Mouse (Mus musculus): Measurements from ENCODE around the gene Arhgef3. TPM values are rescaled to one million over a fixed set of nuclear protein-coding genes. Genes with fewer than 3 reads are reported as not detected.

The Arhgef3 gene
- polyA plus RNA-seq, 1 experiment from 2014 or later, result 18.5 TPM

GRCm38 (mm10) chr14:27175343-27175742 is 60.6 kb downstream of the Arhgef3 start:
- peaks cover 40% of the 10 kb centered on the region for H3K4me1 ChIP-seq (ENCODE audit: control insufficient read depth, insufficient read depth, low read length)
- H3K9me3 ChIP-seq (replicated peaks; ENCODE audit: control insufficient read depth, low read length), result no peaks in the 10 kb centered on the region
- no peak for ATAC-seq (replicated peaks; ENCODE audit: extremely low read depth, insufficient read depth, low FRiP score)
- no peaks in the 10 kb centered on the region for H3K36me3 ChIP-seq (ENCODE audit: control insufficient read depth, insufficient read depth)
- no peak overlapping the region for H3K27ac ChIP-seq (ENCODE audit: low read length)
- H3K4me2 ChIP-seq (ENCODE audit: low read depth, low read length), result no peak overlapping the region
- no peaks in the 10 kb centered on the region for H3K27me3 ChIP-seq (ENCODE audit: control insufficient read depth, insufficient read depth, low read length)
- no peak overlapping the region for H3K4me3 ChIP-seq (ENCODE audit: low read length)
- WGBS, result 80% methylated on average over 11 of the region's 11 CpGs
- H3K9ac ChIP-seq (ENCODE audit: low read length), result no peak overlapping the region

- 72% methylated on average over 8 of the region's 8 CpGs for WGBS
- Histone ChIP-seq H3K4me3 (ENCODE audit: low read length) (no peak overlapping the region), H3K4me1 (ENCODE audit: control insufficient read depth, insufficient read depth, low read length) (peaks cover 35% of the 10 kb centered on the region), H3K4me2 (ENCODE audit: low read depth, low read length) (no peak overlapping the region), H3K9ac (ENCODE audit: low read length) (no peak overlapping the region), H3K27ac (ENCODE audit: low read length) (peak overlapping the region; percentile 44), H3K9me3 (replicated peaks; ENCODE audit: control insufficient read depth, low read length) (no peaks in the 10 kb centered on the region), H3K36me3 (ENCODE audit: control insufficient read depth, insufficient read depth) (no peaks in the 10 kb centered on the region), H3K27me3 (ENCODE audit: control insufficient read depth, insufficient read depth, low read length) (no peaks in the 10 kb centered on the region)
- peak; percentile 52 for ATAC-seq (replicated peaks; ENCODE audit: extremely low read depth, insufficient read depth, low FRiP score)
These were observed 63.3 kb downstream of the Arhgef3 start for GRCm38 (mm10) chr14:27177800-27178559.

- Histone ChIP-seq H3K27ac (ENCODE audit: low read length) (peak overlapping the region; percentile 44), H3K4me1 (ENCODE audit: control insufficient read depth, insufficient read depth, low read length) (peaks cover 33% of the 10 kb centered on the region), H3K4me2 (ENCODE audit: low read depth, low read length) (no peak overlapping the region), H3K4me3 (ENCODE audit: low read length) (no peak overlapping the region), H3K27me3 (ENCODE audit: control insufficient read depth, insufficient read depth, low read length) (no peaks in the 10 kb centered on the region), H3K9me3 (replicated peaks; ENCODE audit: control insufficient read depth, low read length) (no peaks in the 10 kb centered on the region), H3K36me3 (ENCODE audit: control insufficient read depth, insufficient read depth) (no peaks in the 10 kb centered on the region), H3K9ac (ENCODE audit: low read length) (no peak overlapping the region)
- peak; percentile 53 for ATAC-seq (replicated peaks; ENCODE audit: extremely low read depth, insufficient read depth, low FRiP score)
- WGBS, result 53% methylated on average over 8 of the region's 8 CpGs
These were observed 63.8 kb downstream of the Arhgef3 start for GRCm38 (mm10) chr14:27178560-27178920.

GRCm38 (mm10) chr14:27179771-27180170 is 65.1 kb downstream of the Arhgef3 start:
- H3K27ac ChIP-seq (ENCODE audit: low read length), result no peak overlapping the region
- H3K36me3 ChIP-seq (ENCODE audit: control insufficient read depth, insufficient read depth), result no peaks in the 10 kb centered on the region
- H3K4me2 ChIP-seq (ENCODE audit: low read depth, low read length), result no peak overlapping the region
- no peak overlapping the region for H3K4me3 ChIP-seq (ENCODE audit: low read length)
- no peak for ATAC-seq (replicated peaks; ENCODE audit: extremely low read depth, insufficient read depth, low FRiP score)
- H3K27me3 ChIP-seq (ENCODE audit: control insufficient read depth, insufficient read depth, low read length), result no peaks in the 10 kb centered on the region
- H3K9ac ChIP-seq (ENCODE audit: low read length), result no peak overlapping the region
- H3K4me1 ChIP-seq (ENCODE audit: control insufficient read depth, insufficient read depth, low read length), result peaks cover 29% of the 10 kb centered on the region
- WGBS, result 78% methylated on average over 7 of the region's 7 CpGs
- no peaks in the 10 kb centered on the region for H3K9me3 ChIP-seq (replicated peaks; ENCODE audit: control insufficient read depth, low read length)

GRCm38 (mm10) chr14:27182059-27182458 is 67.4 kb downstream of the Arhgef3 start:
- Histone ChIP-seq H3K4me2 (ENCODE audit: low read depth, low read length) (no peak overlapping the region), H3K27ac (ENCODE audit: low read length) (peak overlapping the region; percentile 43)

GRCm38 (mm10) chr14:27182646-27183438 is 68.1 kb downstream of the Arhgef3 start:
- Histone ChIP-seq H3K36me3 (ENCODE audit: control insufficient read depth, insufficient read depth) (no peaks in the 10 kb centered on the region), H3K27ac (ENCODE audit: low read length) (no peak overlapping the region), H3K4me2 (ENCODE audit: low read depth, low read length) (no peak overlapping the region), H3K27me3 (ENCODE audit: control insufficient read depth, insufficient read depth, low read length) (no peaks in the 10 kb centered on the region), H3K4me1 (ENCODE audit: control insufficient read depth, insufficient read depth, low read length) (peaks cover 28% of the 10 kb centered on the region), H3K9me3 (replicated peaks; ENCODE audit: control insufficient read depth, low read length) (no peaks in the 10 kb centered on the region), H3K4me3 (ENCODE audit: low read length) (no peak overlapping the region), H3K9ac (ENCODE audit: low read length) (no peak overlapping the region)
- 66% methylated on average over 11 of the region's 11 CpGs for WGBS
- no peak for ATAC-seq (replicated peaks; ENCODE audit: extremely low read depth, insufficient read depth, low FRiP score)

More at GRCm38 (mm10) chr14:27182059-27182458, 67.4 kb downstream of the Arhgef3 start:
- Histone ChIP-seq H3K36me3 (ENCODE audit: control insufficient read depth, insufficient read depth) (no peaks in the 10 kb centered on the region), H3K4me1 (ENCODE audit: control insufficient read depth, insufficient read depth, low read length) (peaks cover 28% of the 10 kb centered on the region), H3K9me3 (replicated peaks; ENCODE audit: control insufficient read depth, low read length) (no peaks in the 10 kb centered on the region), H3K4me3 (ENCODE audit: low read length) (no peak overlapping the region), H3K27me3 (ENCODE audit: control insufficient read depth, insufficient read depth, low read length) (no peaks in the 10 kb centered on the region), H3K9ac (ENCODE audit: low read length) (no peak overlapping the region)
- 27% methylated on average over 11 of the region's 11 CpGs for WGBS
- ATAC-seq (replicated peaks; ENCODE audit: extremely low read depth, insufficient read depth, low FRiP score), result peak; percentile 47

- Histone ChIP-seq H3K4me2 (ENCODE audit: low read depth, low read length) (no peak overlapping the region), H3K27ac (ENCODE audit: low read length) (no peak overlapping the region), H3K36me3 (ENCODE audit: control insufficient read depth, insufficient read depth) (no peaks in the 10 kb centered on the region), H3K27me3 (ENCODE audit: control insufficient read depth, insufficient read depth, low read length) (no peaks in the 10 kb centered on the region), H3K4me3 (ENCODE audit: low read length) (no peak overlapping the region), H3K9ac (ENCODE audit: low read length) (no peak overlapping the region), H3K4me1 (ENCODE audit: control insufficient read depth, insufficient read depth, low read length) (peaks cover 20% of the 10 kb centered on the region), H3K9me3 (replicated peaks; ENCODE audit: control insufficient read depth, low read length) (no peaks in the 10 kb centered on the region)
- WGBS, result 57% methylated on average over 16 of the region's 16 CpGs
- ATAC-seq (replicated peaks; ENCODE audit: extremely low read depth, insufficient read depth, low FRiP score), result no peak
These were observed 69.0 kb downstream of the Arhgef3 start for GRCm38 (mm10) chr14:27183501-27184230.

- Histone ChIP-seq H3K9me3 (replicated peaks; ENCODE audit: control insufficient read depth, low read length) (no peaks in the 10 kb centered on the region), H3K27ac (ENCODE audit: low read length) (0 out of 2 replicates have a peak overlapping the region, but pooled peaks have one; percentile 2), H3K9ac (ENCODE audit: low read length) (no peak overlapping the region), H3K27me3 (ENCODE audit: control insufficient read depth, insufficient read depth, low read length) (no peaks in the 10 kb centered on the region), H3K4me2 (ENCODE audit: low read depth, low read length) (no peak overlapping the region), H3K36me3 (ENCODE audit: control insufficient read depth, insufficient read depth) (no peaks in the 10 kb centered on the region), H3K4me3 (ENCODE audit: low read length) (no peak overlapping the region), H3K4me1 (ENCODE audit: control insufficient read depth, insufficient read depth, low read length) (peaks cover 16% of the 10 kb centered on the region)
- 35% methylated on average over 5 of the region's 5 CpGs for WGBS
- ATAC-seq (replicated peaks; ENCODE audit: extremely low read depth, insufficient read depth, low FRiP score), result peak; percentile 47
These were observed 71.2 kb downstream of the Arhgef3 start for GRCm38 (mm10) chr14:27185902-27186301.

Data from heart, embryonic 16.5 days (tissue).